Mouse (Mus musculus) CH12.LX (cell line): ENCODE results near the gene Fam120c. TPM values are rescaled to one million over a fixed set of nuclear protein-coding genes. Genes with fewer than 3 reads are reported as not detected.

ENCODE experiments used
- DNase-seq: peaks from one replicate; pipeline ENCODE4 v3.0.0-alpha.2; 2013; ENCODE audit errors: extremely low read depth
- H3K27ac ChIP-seq: 2 replicates; pipeline ENCODE4 v1.5.1; 2012; ENCODE audit warnings: low read depth, mild to moderate bottlenecking, control low read depth, moderate library complexity; ENCODE audit not compliant: insufficient read depth
- H3K27me3 ChIP-seq: replicated peaks from 2 replicates; pipeline ENCODE3; 2012; ENCODE audit warnings: inconsistent platforms
- H3K36me3 ChIP-seq, 2 experiments: replicated peaks in 1 of 2; 2 replicates each; pipeline versions ENCODE3 to v1.6.1; 2012; ENCODE audit warnings: inconsistent platforms in 1 of 2, low read length in 1 of 2, mild to moderate bottlenecking in 1 of 2, mixed read lengths in 1 of 2, moderate library complexity in 1 of 2; ENCODE audit not compliant: control insufficient read depth in 1 of 2, insufficient read depth in 1 of 2
- H3K4me1 ChIP-seq, 2 experiments: 2 replicates each; pipeline ENCODE4 v1.6.1; 2012; ENCODE audit warnings: inconsistent platforms in 1 of 2, moderate library complexity in 1 of 2; ENCODE audit not compliant: insufficient read depth in 2 of 2, control insufficient read depth in 1 of 2
- H3K4me2 ChIP-seq: 2 replicates; pipeline ENCODE4 v1.6.1; 2012; ENCODE audit warnings: low read depth, mild to moderate bottlenecking, control low read depth; ENCODE audit not compliant: poor library complexity, insufficient read depth, severe bottlenecking
- H3K4me3 ChIP-seq, 3 experiments: fragments of 150-350 bp in 1 of 3; sonication (generic) in 1 of 3; replicated peaks in 1 of 3; 2 replicates each; pipeline versions ENCODE3 to v1.5.1; 2011 to 2012; ENCODE audit warnings: low read depth in 2 of 3, low read length in 2 of 3, mild to moderate bottlenecking in 2 of 3, moderate library complexity in 2 of 3, control low read depth in 1 of 3, improper control_type of control experiment in 1 of 3, inconsistent platforms in 1 of 3, mixed read lengths in 1 of 3; ENCODE audit not compliant: poor library complexity in 1 of 3
- H3K79me2 ChIP-seq: replicated peaks from 2 replicates; pipeline ENCODE4 v1.6.1; 2012; ENCODE audit warnings: mild to moderate bottlenecking, moderate library complexity; ENCODE audit not compliant: control insufficient read depth, poor library complexity, insufficient read depth, severe bottlenecking; ENCODE audit errors: extremely low read depth
- H3K9ac ChIP-seq: 2 replicates; pipeline ENCODE4 v1.6.1; 2012; ENCODE audit warnings: low read depth, mild to moderate bottlenecking, control low read depth, moderate library complexity; ENCODE audit not compliant: insufficient read depth
- H3K9me3 ChIP-seq: replicated peaks from 2 replicates; pipeline ENCODE3; 2012; ENCODE audit warnings: low read length, inconsistent platforms, mixed read lengths
- BHLHE40 ChIP-seq: IDR thresholded peaks from 2 replicates; pipeline ENCODE4 v1.6.1; 2011; ENCODE audit warnings: mild to moderate bottlenecking, low read depth, low read length, improper control_type of control experiment
- CHD1 ChIP-seq: IDR thresholded peaks from 2 replicates; pipeline ENCODE4 v1.6.1; 2012; ENCODE audit warnings: low read depth, low read length, improper control_type of control experiment, inconsistent platforms
- CHD2 ChIP-seq: IDR thresholded peaks from 2 replicates; pipeline ENCODE4 v1.6.1; 2011; ENCODE audit warnings: low read length, improper control_type of control experiment
- CTCF ChIP-seq, 2 experiments: IDR thresholded peaks in 1 of 2; conservative IDR thresholded peaks in 1 of 2; 2 replicates each; pipeline ENCODE4 v1.5.1; 2011 to 2012; ENCODE audit warnings: low read depth in 2 of 2, low read length in 2 of 2, improper control_type of control experiment in 1 of 2, inconsistent platforms in 1 of 2, mild to moderate bottlenecking in 1 of 2, moderate library complexity in 1 of 2
- E2F4 ChIP-seq: IDR thresholded peaks from 2 replicates; pipeline ENCODE4 v1.6.1; 2011; ENCODE audit warnings: low read depth, low read length, improper control_type of control experiment; ENCODE audit not compliant: insufficient replicate concordance
- ELF1 ChIP-seq: IDR thresholded peaks from 2 replicates; pipeline ENCODE4 v1.6.1; 2014; ENCODE audit warnings: low read depth, mild to moderate bottlenecking, inconsistent platforms, low read length, improper control_type of control experiment
- EP300 ChIP-seq: IDR thresholded peaks from 2 replicates; pipeline ENCODE4 v1.6.1; 2011; ENCODE audit warnings: low read length, improper control_type of control experiment
- ETS1 ChIP-seq: conservative IDR thresholded peaks from 2 replicates; pipeline ENCODE4 v1.6.1; 2012; ENCODE audit warnings: low read depth, mild to moderate bottlenecking, inconsistent platforms, low read length, improper control_type of control experiment, moderate library complexity
- GABPA ChIP-seq: IDR thresholded peaks from 2 replicates; pipeline ENCODE4 v1.6.1; 2012; ENCODE audit warnings: low read depth, low read length, improper control_type of control experiment, inconsistent platforms; ENCODE audit not compliant: insufficient replicate concordance
- IRF4 ChIP-seq: IDR thresholded peaks from 2 replicates; pipeline ENCODE4 v1.6.1; 2014; ENCODE audit warnings: low read depth, mild to moderate bottlenecking, inconsistent platforms, low read length, improper control_type of control experiment
- JUN ChIP-seq: IDR thresholded peaks from 2 replicates; pipeline ENCODE4 v1.6.1; 2011; ENCODE audit warnings: low read depth, mild to moderate bottlenecking, low read length, improper control_type of control experiment, moderate library complexity; ENCODE audit not compliant: insufficient read depth
- JUND ChIP-seq: conservative IDR thresholded peaks from 2 replicates; pipeline ENCODE4 v1.6.1; 2011; ENCODE audit warnings: low read depth, low read length, improper control_type of control experiment
- MAX ChIP-seq: IDR thresholded peaks from 2 replicates; pipeline ENCODE4 v1.6.1; 2011; ENCODE audit warnings: low read length, improper control_type of control experiment
- MXI1 ChIP-seq: IDR thresholded peaks from 2 replicates; pipeline ENCODE4 v1.6.1; 2011; ENCODE audit warnings: mild to moderate bottlenecking, low read depth, low read length, improper control_type of control experiment
- NELFE ChIP-seq: IDR thresholded peaks from 2 replicates; pipeline ENCODE4 v1.6.1; 2011; ENCODE audit warnings: low read depth, low read length, improper control_type of control experiment
- POLR2A ChIP-seq: IDR thresholded peaks from 2 replicates; pipeline ENCODE4 v1.6.1; 2011; ENCODE audit warnings: low read depth, mild to moderate bottlenecking, improper control_type of control experiment, low read length
- RCOR1 ChIP-seq: conservative IDR thresholded peaks from 2 replicates; pipeline ENCODE4 v1.6.1; 2012; ENCODE audit warnings: low read depth, mild to moderate bottlenecking, inconsistent platforms, low read length, improper control_type of control experiment
- TCF12 ChIP-seq: IDR thresholded peaks from 2 replicates; pipeline ENCODE4 v1.6.1; 2014; ENCODE audit warnings: low read depth, mild to moderate bottlenecking, inconsistent platforms, low read length, improper control_type of control experiment
- USF1 ChIP-seq: IDR thresholded peaks from 2 replicates; pipeline ENCODE4 v1.6.1; 2014; ENCODE audit warnings: low read depth, mild to moderate bottlenecking, inconsistent platforms, low read length, improper control_type of control experiment
- USF2 ChIP-seq: conservative IDR thresholded peaks from 2 replicates; pipeline ENCODE4 v1.6.1; 2011; ENCODE audit warnings: low read depth, low read length, improper control_type of control experiment
- ZC3H11A ChIP-seq: IDR thresholded peaks from 2 replicates; pipeline ENCODE4 v1.6.1; 2012; ENCODE audit warnings: low read depth, mild to moderate bottlenecking, inconsistent platforms, low read length, improper control_type of control experiment
- ZMIZ1 ChIP-seq: IDR thresholded peaks from 2 replicates; pipeline ENCODE4 v1.6.1; 2012; ENCODE audit warnings: low read depth, mild to moderate bottlenecking, inconsistent platforms, low read length, improper control_type of control experiment
- dilution Hi-C: fragments of 300-500 bp; cut with MboI; formaldehyde crosslinking; loops from 2 replicates; pipeline ENCODE4 v1.14.3; 2020; ENCODE audit warnings: low sequenced_read_pairs; ENCODE audit not compliant: extremely low pct_unique_long_range_greater_than_20kb, extremely low pct_ligation_motif_present
- in situ Hi-C: fragments of 300-500 bp; cut with MboI; formaldehyde crosslinking; loops from 3 replicates; pipeline ENCODE4 v1.14.3; 2019; ENCODE audit warnings: low sequenced_read_pairs, low pct_ligation_motif_present, low pct_unique_long_range_greater_than_20kb, mixed read lengths
- polyA plus RNA-seq: library from polyadenylated mRNA; unstranded; fragments of >175 nt; gene quantifications from 2 replicates; pipeline ENCODE4 v1.2.1, GENCODE M21; 2012; ENCODE audit warnings: low read depth; ENCODE audit not compliant: insufficient read length
- total RNA-seq, 2 experiments: library from RNA; depleted of rRNA; stranded (reverse); fragments of 300-350 nt in 1 of 2; fragments of >200 nt in 1 of 2; gene quantifications; 2 replicates each; pipeline ENCODE4 v1.2.3; 2012 to 2014

Gene Fam120c
- total and polyA plus RNA-seq, 3 experiments = 0.20 to 1.4 (median 0.67) TPM

GRCm38 (mm10) chrX:151508536-151508935 lies 164.6 kb downstream of the Fam120c start:
- no peaks in the 10 kb centered on the region for H3K27me3 ChIP-seq
- in situ Hi-C loops = no loop called here
- H3K4me2 ChIP-seq = no peak overlapping the region
- no peak overlapping the region for H3K4me3 ChIP-seq
- H3K27ac ChIP-seq = no peak overlapping the region
- DNase-seq = no peak
- H3K9ac ChIP-seq = no peak overlapping the region
- TF ChIP-seq ZMIZ1 = no peak
- TF ChIP-seq USF2 = no peak
- TF ChIP-seq MXI1 = no peak
- TF ChIP-seq MAX = no peak
- TF ChIP-seq RCOR1 = no peak
- no peak for TF ChIP-seq BHLHE40
- TF ChIP-seq NELFE = no peak
- no peak for TF ChIP-seq ZC3H11A
- H3K4me1 ChIP-seq = no peaks in the 10 kb centered on the region
- H3K36me3 ChIP-seq = no peaks in the 10 kb centered on the region
- H3K9me3 ChIP-seq = no peaks in the 10 kb centered on the region
- dilution Hi-C loops = no loop called here
- H3K79me2 ChIP-seq = no peaks in the 10 kb centered on the region

GRCm38 (mm10) chrX:151509906-151510305 lies 165.9 kb downstream of the Fam120c start:
- H3K79me2 ChIP-seq = no peaks in the 10 kb centered on the region
- H3K9me3 ChIP-seq = no peaks in the 10 kb centered on the region
- no peak overlapping the region for H3K9ac ChIP-seq
- TF ChIP-seq BHLHE40 (no peak), RCOR1 (no peak), USF1 (no peak), EP300 (no peak), ETS1 (no peak), GABPA (no peak), CHD2 (no peak)
- in situ Hi-C loops (no loop called here), dilution Hi-C loops (no loop called here)
- H3K4me2 ChIP-seq = no peak overlapping the region
- no peak overlapping the region for H3K27ac ChIP-seq
- no peaks in the 10 kb centered on the region for H3K27me3 ChIP-seq
- no peaks in the 10 kb centered on the region for H3K4me1 ChIP-seq
- DNase-seq = no peak
- no peaks in the 10 kb centered on the region for H3K36me3 ChIP-seq
- H3K4me3 ChIP-seq = no peak overlapping the region

DNA sequence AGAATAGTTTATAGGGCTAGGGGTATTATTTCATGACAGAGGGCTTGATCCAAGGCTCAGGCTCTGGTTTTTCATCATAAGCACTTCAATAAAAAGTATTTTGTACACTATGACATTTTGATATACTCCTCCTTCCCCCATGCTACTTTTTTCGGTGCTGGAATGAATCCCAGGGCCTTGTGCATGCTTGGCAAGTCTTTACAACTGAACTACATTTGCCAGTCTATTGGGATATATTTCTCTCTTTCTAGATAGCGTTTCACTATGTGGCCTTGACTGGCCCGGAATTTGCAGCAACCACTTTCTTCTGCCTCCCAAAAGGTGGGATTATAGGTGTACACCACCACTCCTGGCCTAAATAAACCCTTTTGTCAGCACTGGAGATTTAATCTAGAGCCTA lies 169.1 kb downstream of the Fam120c start:
- dilution Hi-C loops = no loop called here
- no peaks in the 10 kb centered on the region for H3K9me3 ChIP-seq
- no peak overlapping the region for H3K4me2 ChIP-seq
- no peak overlapping the region for H3K9ac ChIP-seq
- no peak overlapping the region for H3K27ac ChIP-seq
- no peak overlapping the region for H3K4me3 ChIP-seq
- no peaks in the 10 kb centered on the region for H3K27me3 ChIP-seq
- no peak for DNase-seq
- no peaks in the 10 kb centered on the region for H3K4me1 ChIP-seq
- in situ Hi-C loops = no loop called here
- no peaks in the 10 kb centered on the region for H3K79me2 ChIP-seq
- TF ChIP-seq CTCF (conservative IDR thresholded peaks at IDR 0.05 in 1 of 2, IDR thresholded peaks at IDR 0.05 in 1 of 2; ENCODE audit: low read depth in 2 of 2, low read length in 2 of 2) = no peak
- no peak for TF ChIP-seq RCOR1
- no peak for TF ChIP-seq E2F4
- TF ChIP-seq CHD1 = no peak
- TF ChIP-seq IRF4 = no peak
- TF ChIP-seq BHLHE40 = no peak
- TF ChIP-seq ELF1 = no peak
- TF ChIP-seq TCF12 = no peak
- no peak for TF ChIP-seq MAX
- no peak for TF ChIP-seq JUN
- TF ChIP-seq POLR2A = no peak
- TF ChIP-seq JUND = no peak
- no peak for TF ChIP-seq CHD2
- H3K36me3 ChIP-seq = no peaks in the 10 kb centered on the region
